Mouse (Mus musculus): Measurements from ENCODE around the gene Zfp972. TPM values are rescaled to one million over a fixed set of nuclear protein-coding genes. Genes with fewer than 3 reads are reported as not detected.
A peak's percentile ranks its signal among the peaks of the same experiment; 100 is the strongest.
"Not testable (repeated sequence)": the region's sequence is repeated elsewhere in the genome, so short reads cannot be mapped to it uniquely, and the experiment has no call there.

The Zfp972 gene
- polyA plus RNA-seq (2014; fragmentation: Nextera tagmentation; extraction: Ambion mirVana) = not detected in 2 replicates

DNA sequence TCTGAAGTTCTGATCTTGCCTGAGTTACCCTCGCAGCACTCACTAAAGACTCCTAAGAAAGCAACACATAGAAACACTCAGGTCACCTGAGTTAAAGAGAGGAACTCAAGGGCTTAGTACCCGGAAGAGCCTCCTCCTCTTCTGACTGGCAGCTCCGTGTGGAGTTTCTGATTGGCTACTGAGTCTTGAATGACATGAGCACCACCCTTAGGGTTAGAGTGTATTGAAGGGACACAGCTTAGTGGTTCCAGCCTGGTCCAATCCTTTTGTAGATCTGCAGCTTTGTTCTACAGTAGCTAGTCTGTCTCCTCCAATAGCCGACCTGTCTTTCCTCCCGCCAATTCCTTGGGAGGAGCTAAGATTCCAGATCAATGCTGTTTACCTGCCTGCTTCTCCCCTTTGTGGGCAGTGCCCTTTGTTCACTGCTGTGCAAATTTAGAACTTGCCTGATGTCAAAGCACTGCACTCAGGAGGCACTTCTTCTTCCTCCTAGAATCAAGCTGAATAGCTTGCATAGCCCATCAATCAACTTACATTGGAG is at the start of gene Zfp972:
Gene Zfp972, minus strand, starts transcription at position 51 of the 541 bp plus-strand sequence.
- H3K27ac ChIP-seq (ENCODE audit: low read depth); H3K4me3 ChIP-seq (ENCODE audit: low read depth, low read length); DNase-seq; H3K9me3 ChIP-seq (ENCODE audit: low read depth, low read length); H3K36me3 ChIP-seq (ENCODE audit: insufficient read depth); H3K9ac ChIP-seq; H3K4me2 ChIP-seq; H3K4me1 ChIP-seq (ENCODE audit: insufficient read depth); H3K27me3 ChIP-seq (ENCODE audit: insufficient read depth, low read length); ATAC-seq (ENCODE audit: insufficient read depth): not testable (repeated sequence)
- WGBS = 56% methylated on average over 3 of the region's 5 CpGs

DNA sequence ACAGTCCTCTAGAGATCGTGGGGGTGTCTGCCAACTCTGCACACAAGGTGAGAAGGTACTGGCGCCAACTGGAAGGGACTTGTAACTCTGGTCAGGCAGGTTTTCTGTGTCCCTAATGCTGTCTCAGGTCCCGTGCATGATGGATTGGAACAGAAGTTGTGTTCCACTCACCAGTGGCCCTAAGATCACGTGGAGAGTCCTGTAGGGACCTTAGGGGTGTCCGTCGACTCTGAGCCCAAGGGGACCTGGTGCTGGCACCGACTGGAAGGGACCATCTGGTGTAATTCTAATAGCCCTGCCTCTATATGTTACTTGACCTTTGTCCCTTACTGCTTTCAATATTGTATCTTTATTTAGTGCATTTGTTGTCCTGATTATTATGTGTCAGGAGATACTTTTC is 49.4 kb upstream of the Zfp972 start:
- not testable (repeated sequence) for H3K27me3 ChIP-seq (ENCODE audit: insufficient read depth, low read length); ATAC-seq (ENCODE audit: insufficient read depth); H3K4me1 ChIP-seq (ENCODE audit: insufficient read depth); H3K9me3 ChIP-seq (ENCODE audit: low read depth, low read length); H3K36me3 ChIP-seq (ENCODE audit: insufficient read depth); DNase-seq; H3K9ac ChIP-seq; H3K4me3 ChIP-seq (ENCODE audit: low read depth, low read length); H3K27ac ChIP-seq (ENCODE audit: low read depth); H3K4me2 ChIP-seq
- WGBS = 64% methylated on average over 6 of the region's 7 CpGs

DNA sequence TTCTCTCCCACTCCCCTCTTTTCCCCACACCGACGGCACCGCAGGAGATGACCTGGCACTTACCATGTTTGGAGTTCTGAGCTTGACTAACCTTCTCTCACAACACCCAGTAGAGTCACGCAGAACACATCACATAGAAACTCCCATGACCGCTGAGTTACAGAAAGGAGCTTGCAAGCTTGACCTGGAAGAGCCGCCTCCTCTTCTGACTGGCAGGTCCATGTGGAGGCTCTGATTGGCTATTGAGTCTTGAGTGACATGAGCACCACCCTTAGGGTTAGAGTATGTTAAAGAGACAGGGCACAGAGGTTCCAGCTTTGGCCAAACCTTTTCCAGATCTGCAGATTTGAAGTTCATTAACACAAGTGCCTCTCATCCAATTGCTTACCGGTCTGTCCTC is 31.7 kb upstream of the Zfp972 start, which contains the start of gene Gm14326:
Gene Gm14326, minus strand, starts transcription at position 153 of the 400 bp plus-strand sequence.
- H3K9ac ChIP-seq = peak within 1 kb of the TSS; percentile 23; the same call in 1 of the 2 replicates

DNA sequence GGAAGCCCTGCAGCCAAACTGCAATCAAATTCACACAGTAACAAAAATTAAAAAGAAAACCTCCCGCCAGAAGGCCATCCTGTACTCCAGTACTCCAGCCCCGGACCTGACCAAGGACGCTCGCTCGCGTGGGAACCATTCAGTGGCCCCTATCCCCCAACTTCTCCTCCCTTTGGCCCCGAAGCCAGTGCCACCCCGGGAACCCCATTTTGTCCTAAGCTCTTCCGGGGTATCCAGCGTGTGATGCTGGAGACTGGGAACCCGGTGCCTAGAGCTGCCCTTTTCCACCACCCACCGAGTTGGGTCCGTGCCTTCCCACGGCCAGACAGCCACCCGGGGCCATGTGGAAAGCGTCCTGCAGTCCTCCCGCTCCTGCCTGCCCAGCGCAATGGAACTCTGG is 31.3 kb upstream of the Zfp972 start:
- not testable (repeated sequence) for H3K4me1 ChIP-seq (ENCODE audit: insufficient read depth)
- H3K9ac ChIP-seq = peak overlapping the region; percentile 23; the same call in 1 of the 2 replicates
- 0% methylated on average over 18 of the region's 18 CpGs for WGBS

More for the DNA sequence above, 31.7 kb upstream of the Zfp972 start, which contains the start of gene Gm14326:
- peak within 1 kb of the TSS; percentile 37 for H3K4me3 ChIP-seq (ENCODE audit: low read depth, low read length)
- H3K4me1 ChIP-seq (ENCODE audit: insufficient read depth); H3K27me3 ChIP-seq (ENCODE audit: insufficient read depth, low read length); H3K27ac ChIP-seq (ENCODE audit: low read depth); H3K9me3 ChIP-seq (ENCODE audit: low read depth, low read length); ATAC-seq (ENCODE audit: insufficient read depth); H3K36me3 ChIP-seq (ENCODE audit: insufficient read depth): not testable (repeated sequence)
- WGBS = 0% methylated on average over 4 of the region's 7 CpGs
- H3K4me2 ChIP-seq = peak within 1 kb of the TSS; percentile 43; the same call in 1 of the 2 replicates
- DNase-seq = peak; percentile 39

GRCm38 (mm10) chr2:177903276-177903675 is 22.1 kb downstream of the Zfp972 start:
- not testable (repeated sequence) for DNase-seq; H3K9me3 ChIP-seq (ENCODE audit: low read depth, low read length); H3K27me3 ChIP-seq (ENCODE audit: insufficient read depth, low read length); ATAC-seq (ENCODE audit: insufficient read depth); H3K4me1 ChIP-seq (ENCODE audit: insufficient read depth); H3K9ac ChIP-seq; H3K36me3 ChIP-seq (ENCODE audit: insufficient read depth); H3K27ac ChIP-seq (ENCODE audit: low read depth); H3K4me3 ChIP-seq (ENCODE audit: low read depth, low read length); H3K4me2 ChIP-seq
- 86% methylated on average over 3 of the region's 12 CpGs for WGBS

More for the DNA sequence above, 31.3 kb upstream of the Zfp972 start:
- not testable (repeated sequence) for H3K27me3 ChIP-seq (ENCODE audit: insufficient read depth, low read length); H3K27ac ChIP-seq (ENCODE audit: low read depth); H3K9me3 ChIP-seq (ENCODE audit: low read depth, low read length); H3K36me3 ChIP-seq (ENCODE audit: insufficient read depth); ATAC-seq (ENCODE audit: insufficient read depth)
- peak; percentile 0 for DNase-seq
- H3K4me3 ChIP-seq (ENCODE audit: low read depth, low read length) = peak overlapping the region; percentile 37
- H3K4me2 ChIP-seq = peak overlapping the region; percentile 43; the same call in 1 of the 2 replicates

- H3K27ac ChIP-seq (ENCODE audit: low read depth); ATAC-seq (ENCODE audit: insufficient read depth); H3K27me3 ChIP-seq (ENCODE audit: insufficient read depth, low read length); DNase-seq; H3K4me2 ChIP-seq; H3K4me3 ChIP-seq (ENCODE audit: low read depth, low read length); H3K4me1 ChIP-seq (ENCODE audit: insufficient read depth); H3K36me3 ChIP-seq (ENCODE audit: insufficient read depth); H3K9me3 ChIP-seq (ENCODE audit: low read depth, low read length); H3K9ac ChIP-seq: not testable (repeated sequence)
- 60% methylated on average over 2 of the region's 3 CpGs for WGBS
These were observed 27.2 kb downstream of the Zfp972 start for GRCm38 (mm10) chr2:177898171-177898570.

GRCm38 (mm10) chr2:177897046-177897578 is 28.3 kb downstream of the Zfp972 start, which contains the start of gene Gm14327:
Gene Gm14327 (plus strand): TSS chr2:177897096.
- H3K4me2 ChIP-seq = not testable (repeated sequence)
- WGBS = 23% methylated on average over 6 of the region's 13 CpGs

GRCm38 (mm10) chr2:177887743-177888142 is 37.7 kb downstream of the Zfp972 start:
- not testable (repeated sequence) for H3K4me2 ChIP-seq; H3K4me1 ChIP-seq (ENCODE audit: insufficient read depth); ATAC-seq (ENCODE audit: insufficient read depth); H3K9me3 ChIP-seq (ENCODE audit: low read depth, low read length); H3K9ac ChIP-seq; DNase-seq; H3K4me3 ChIP-seq (ENCODE audit: low read depth, low read length); H3K27ac ChIP-seq (ENCODE audit: low read depth); H3K36me3 ChIP-seq (ENCODE audit: insufficient read depth); H3K27me3 ChIP-seq (ENCODE audit: insufficient read depth, low read length)
- 90% methylated on average over 12 of the region's 14 CpGs for WGBS

More at GRCm38 (mm10) chr2:177897046-177897578, 28.3 kb downstream of the Zfp972 start, which contains the start of gene Gm14327:
- H3K9me3 ChIP-seq (ENCODE audit: low read depth, low read length); H3K27ac ChIP-seq (ENCODE audit: low read depth); H3K36me3 ChIP-seq (ENCODE audit: insufficient read depth); H3K27me3 ChIP-seq (ENCODE audit: insufficient read depth, low read length); H3K4me1 ChIP-seq (ENCODE audit: insufficient read depth); ATAC-seq (ENCODE audit: insufficient read depth); DNase-seq; H3K9ac ChIP-seq: not testable (repeated sequence)
- H3K4me3 ChIP-seq (ENCODE audit: low read depth, low read length) = peak within 1 kb of the TSS; percentile 11; the same call in 1 of the 2 replicates

DNA sequence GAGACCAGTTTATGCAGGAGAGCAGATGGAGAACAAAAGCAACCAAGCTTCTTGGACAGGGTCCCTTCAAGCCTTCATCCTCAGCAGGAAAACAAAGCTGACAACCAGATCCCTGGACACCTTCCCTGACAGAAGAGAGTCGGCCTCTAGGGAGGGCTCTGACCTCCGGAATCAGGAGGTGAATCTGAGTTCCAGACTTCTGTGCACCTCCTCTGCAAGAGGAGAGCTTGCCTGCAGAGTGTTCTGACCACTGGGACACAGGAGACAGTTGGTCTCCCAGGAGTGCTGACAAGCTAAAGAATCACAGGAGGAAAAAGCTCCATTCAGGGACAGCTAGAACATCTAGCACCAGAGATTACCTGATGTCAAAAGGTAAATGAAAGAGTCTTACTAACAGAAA is 63.2 kb downstream of the Zfp972 start:
- not testable (repeated sequence) for H3K4me2 ChIP-seq; H3K9ac ChIP-seq; H3K4me1 ChIP-seq (ENCODE audit: insufficient read depth); H3K36me3 ChIP-seq (ENCODE audit: insufficient read depth); H3K27ac ChIP-seq (ENCODE audit: low read depth); H3K27me3 ChIP-seq (ENCODE audit: insufficient read depth, low read length); H3K9me3 ChIP-seq (ENCODE audit: low read depth, low read length); DNase-seq; ATAC-seq (ENCODE audit: insufficient read depth); H3K4me3 ChIP-seq (ENCODE audit: low read depth, low read length)
- WGBS = 80% methylated on average over 2 of the region's 2 CpGs

Data from lung, embryonic 14.5 days (tissue).